Mouse (Mus musculus): ENCODE measurements around the gene Olfr1344. TPM values are rescaled to one million over a fixed set of nuclear protein-coding genes. Genes with fewer than 3 reads are reported as not detected.
"Not testable (repeated sequence)": the region's sequence is repeated elsewhere in the genome, so short reads cannot be mapped to it uniquely, and the experiment has no call there.

Olfr1344 gene
- 1 to 10 TPM; 1.3 to 2.8 TPM for total RNA-seq (2021)

DNA sequence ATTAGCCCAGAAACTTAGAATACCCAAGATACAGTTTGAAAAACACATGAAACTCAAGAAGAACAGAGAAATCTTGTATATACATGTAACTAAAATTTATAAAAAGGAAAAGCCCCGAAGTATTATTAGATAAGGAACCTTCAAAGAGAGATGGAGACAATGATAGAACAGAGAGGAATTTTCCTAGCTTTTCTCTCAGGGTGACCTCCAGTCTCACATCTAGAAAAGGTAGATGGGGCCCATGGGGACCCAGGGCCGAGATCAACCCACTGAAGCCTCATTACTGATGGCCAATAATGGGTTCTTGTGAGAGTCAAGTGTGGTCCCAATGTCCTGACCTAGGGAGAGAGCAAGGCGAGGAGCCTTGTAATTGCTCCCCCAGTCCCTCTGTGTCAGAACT, at the start of gene Olfr1344:
Gene Olfr1344 (plus strand): TSS at position 301 of the 400 bp plus-strand sequence.
- no peak for DNase-seq (ENCODE audit: extremely low spot score in 1 of 2, low spot score in 1 of 2)

DNA sequence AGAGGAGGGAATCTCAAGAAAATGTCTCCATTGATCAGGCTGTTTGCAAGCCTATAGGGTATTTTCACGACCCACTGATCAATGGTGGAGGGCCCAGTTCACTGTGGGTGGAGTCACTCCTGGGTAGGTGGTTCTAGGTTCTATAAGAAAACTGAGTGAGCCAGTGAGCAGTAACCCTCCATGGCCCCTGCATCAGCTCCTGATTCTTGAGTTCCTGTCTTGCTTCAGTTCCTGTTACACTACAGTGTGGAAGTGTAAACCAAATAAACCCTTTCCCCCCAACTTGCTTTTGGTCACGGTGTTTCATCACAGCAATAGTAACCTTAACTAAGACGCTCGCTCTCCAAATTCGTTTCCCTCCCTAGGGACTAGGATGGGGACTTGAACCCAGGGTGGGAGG, 49.5 kb upstream of the Olfr1344 start:
- DNase-seq (ENCODE audit: extremely low spot score in 1 of 2, low spot score in 1 of 2) = no peak

DNA sequence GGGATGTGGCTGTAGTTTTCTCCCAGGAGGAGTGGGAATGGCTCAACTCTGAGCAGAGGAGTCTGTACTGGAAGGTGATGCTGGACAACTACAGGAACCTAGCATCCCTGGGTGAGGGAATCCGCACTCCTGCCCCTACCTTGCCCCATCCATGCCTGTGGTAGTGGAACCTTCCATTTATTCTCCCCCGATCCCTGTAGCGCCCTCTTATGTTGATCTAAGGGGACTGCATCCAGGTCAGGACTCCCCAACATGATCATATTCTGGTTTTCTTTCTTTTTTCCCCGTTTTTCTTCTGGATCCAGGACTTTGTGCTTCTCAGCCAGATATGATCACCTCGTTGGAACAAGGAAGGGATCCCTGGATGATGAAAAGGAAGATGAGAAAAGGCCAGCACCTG, 49.0 kb upstream of the Olfr1344 start:
- DNase-seq (ENCODE audit: extremely low spot score in 1 of 2, low spot score in 1 of 2) = no peak

DNA sequence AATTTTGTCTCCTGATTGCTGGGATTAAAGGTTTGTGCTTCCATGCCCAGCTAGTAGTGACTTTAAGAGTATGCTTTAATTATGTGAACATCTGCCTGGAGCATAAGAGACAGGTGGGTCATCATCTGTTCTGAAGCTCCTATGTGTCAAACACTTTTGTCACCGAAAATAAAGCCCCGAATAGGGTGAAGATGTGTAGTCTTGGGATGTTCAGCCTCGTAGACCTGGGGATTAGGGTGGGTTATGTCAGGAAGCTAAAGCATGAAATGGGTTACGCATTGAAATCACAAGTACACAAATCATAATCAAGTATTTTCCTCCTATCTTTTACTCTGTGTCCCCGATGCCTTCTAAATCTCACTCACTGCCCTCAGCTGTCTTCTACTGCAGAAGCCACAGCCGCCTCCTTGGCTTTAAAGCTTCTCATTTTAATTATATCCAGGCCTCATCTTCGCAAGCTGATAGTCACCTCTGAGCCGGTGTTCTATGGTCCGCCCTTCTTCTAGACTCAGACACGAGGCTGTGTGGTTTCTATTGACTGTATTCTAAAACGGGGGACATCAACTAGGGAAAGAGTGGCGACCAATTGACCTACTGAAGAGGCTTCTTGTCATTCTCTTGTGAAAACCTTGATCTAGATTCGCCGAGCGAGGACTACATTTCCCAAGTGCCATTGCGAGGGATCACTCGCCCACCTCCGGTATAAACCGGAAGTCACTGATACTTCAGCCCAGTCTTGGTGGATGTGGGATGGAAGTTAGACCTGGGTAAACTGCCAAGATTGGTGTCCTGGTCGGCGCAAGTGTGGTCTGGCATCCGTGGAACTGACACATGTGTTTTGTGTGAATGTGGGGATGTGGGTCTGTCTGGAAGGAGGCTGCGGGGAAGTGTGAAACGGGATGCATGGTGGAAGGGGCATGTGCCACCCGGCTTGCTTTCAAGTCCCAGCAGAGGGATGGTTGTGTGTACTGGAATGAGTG, 40.2 kb upstream of the Olfr1344 start, which contains the start of gene Smim17:
Gene Smim17 (plus strand): TSS at position 720 of the 980 bp plus-strand sequence.
- DNase-seq (ENCODE audit: extremely low spot score in 1 of 2, low spot score in 1 of 2) = peak; percentile 55 to 58

DNA sequence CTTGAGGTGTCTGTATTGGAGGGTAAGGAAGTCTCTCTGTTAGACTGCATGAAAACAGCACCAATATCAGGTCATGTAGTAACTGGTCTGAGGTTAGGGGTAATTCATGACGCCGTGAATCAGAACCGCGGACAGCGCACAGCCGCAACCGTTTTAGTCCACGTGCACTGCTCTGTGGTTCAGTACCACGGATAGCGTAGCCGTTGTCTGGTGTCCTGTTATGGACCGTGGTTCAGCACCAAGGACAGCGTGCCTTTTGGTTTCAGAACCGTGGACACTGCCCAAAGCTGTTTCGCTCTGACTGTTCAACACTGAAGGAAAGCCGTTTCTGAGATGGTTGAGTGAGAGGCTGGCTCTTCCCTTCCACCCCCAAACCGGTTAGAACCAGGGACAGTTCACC, 28.4 kb upstream of the Olfr1344 start, which contains the start of gene Gm20715:
Gene Gm20715 (plus strand): TSS at position 235 of the 400 bp plus-strand sequence.
- peak; percentile 51 to 79 for DNase-seq (ENCODE audit: extremely low spot score in 1 of 2, low spot score in 1 of 2)

DNA sequence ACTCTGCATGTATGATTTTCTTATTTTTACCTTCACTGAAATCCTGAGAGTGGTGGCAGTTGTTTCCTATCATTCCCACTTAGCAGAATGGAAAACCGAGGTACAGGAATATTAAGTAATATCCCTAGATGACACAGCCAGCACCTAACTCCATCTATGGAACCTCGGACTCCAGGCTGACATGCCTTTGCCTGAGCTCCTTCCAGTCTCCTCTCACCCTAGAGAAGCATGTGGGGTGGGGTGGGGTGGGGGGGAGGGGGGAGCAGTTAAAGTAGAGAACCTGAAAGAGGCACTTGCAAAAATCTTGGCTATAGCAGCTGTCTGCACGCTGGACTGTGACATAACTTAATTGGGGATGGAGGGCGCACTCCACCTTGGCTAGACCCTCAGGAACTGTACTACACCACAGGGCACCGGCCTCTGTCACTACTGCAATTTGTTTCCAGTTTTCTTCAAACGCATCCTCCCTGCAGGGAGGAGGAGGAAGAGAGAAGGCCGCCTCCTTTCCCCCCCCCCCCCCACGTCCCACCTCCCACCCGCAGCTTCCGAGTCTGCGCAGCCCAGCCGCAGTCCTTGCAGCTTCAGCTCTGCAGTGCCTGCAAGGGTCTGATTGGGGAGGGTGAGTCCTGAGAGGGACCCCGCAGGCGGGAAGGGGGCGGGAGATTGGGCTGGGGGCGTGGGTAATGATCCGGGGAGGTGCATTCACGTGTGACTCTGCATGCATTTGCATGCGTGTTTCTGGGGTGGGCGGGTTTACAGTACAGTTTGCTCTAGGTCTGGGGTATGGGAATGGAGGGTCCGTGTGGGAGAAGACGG, 23.7 kb upstream of the Olfr1344 start:
- DNase-seq (ENCODE audit: extremely low spot score in 1 of 2, low spot score in 1 of 2) = peak; percentile 36 to 45

DNA sequence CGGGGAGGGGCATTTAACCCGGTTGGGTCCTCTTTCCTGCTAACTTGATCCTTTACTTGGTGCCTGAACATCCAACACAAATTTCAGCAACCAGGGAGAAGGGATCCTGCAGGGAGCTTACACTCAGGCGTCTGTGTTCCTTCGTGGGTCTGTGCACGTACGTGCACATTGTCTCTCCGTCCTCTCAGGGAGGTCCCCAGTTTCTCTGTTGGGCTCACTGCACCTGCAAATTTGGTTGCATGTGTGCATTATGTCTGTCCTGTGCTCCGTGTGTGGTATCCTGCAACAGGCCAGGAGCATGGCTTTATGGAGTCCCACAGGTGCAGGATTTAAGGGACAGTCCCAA, 23.1 kb upstream of the Olfr1344 start:
- DNase-seq (ENCODE audit: extremely low spot score in 1 of 2, low spot score in 1 of 2) = no peak

DNA sequence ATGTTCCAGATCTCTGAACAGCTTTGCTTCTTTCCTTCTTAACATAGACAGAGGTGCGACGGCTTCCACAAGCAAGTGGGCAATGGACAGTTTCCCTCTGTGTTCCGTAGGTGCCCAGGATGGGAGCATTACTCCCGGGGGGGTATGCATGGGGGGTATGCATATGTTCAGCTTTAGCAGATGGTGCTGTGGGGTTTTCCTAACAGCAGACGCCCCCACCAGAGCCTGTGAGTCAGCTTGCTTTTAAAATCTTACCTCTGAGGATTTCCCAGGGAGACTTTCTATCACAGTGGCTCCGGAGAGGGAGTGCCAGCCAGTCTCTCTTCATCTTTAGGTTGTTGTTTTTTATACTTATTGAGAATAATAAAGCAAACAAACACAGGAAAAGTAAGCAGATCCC, 18.6 kb upstream of the Olfr1344 start:
- no peak for DNase-seq (ENCODE audit: extremely low spot score in 1 of 2, low spot score in 1 of 2)

DNA sequence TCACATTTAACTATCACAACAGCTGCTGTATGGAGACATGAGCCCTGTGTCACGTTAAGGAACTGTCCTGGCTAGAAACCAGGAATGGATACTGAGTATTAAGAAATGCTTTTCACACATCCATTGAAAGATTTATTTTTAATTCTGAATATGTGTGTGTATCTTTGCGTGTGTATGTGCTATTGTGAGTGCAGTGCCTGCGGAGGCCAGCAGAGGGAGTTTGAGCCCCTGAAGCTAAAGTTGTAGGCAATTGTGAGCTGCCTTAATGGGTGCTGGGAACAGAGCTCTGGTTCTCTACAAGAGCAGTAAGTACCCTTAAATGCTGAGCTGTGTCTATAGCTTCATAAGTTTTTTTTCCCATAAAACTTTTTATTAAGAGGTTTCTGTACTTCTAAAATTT, 9.1 kb upstream of the Olfr1344 start:
- no peak for DNase-seq (ENCODE audit: extremely low spot score in 1 of 2, low spot score in 1 of 2)

DNA sequence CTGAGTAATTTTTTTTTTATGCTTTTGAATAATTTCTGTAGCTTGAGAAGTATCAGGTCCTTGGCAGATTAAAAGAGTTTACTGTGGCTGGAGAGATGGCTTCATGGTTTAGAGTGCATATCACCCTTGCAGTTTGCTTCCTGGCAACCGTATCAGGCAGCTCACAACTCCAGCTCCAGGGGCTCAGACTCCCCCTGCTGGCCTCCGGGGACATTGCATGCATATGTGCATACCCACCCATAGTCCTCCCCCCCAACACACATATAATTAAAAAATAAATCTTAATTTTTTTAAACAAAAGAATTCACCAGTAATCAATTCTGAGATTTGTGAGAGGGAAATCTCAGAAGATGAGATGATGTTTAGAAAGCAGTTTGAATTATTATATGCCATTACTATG, 8.1 kb upstream of the Olfr1344 start:
- peak in 1 of 2 experiments; percentile 33 for DNase-seq (ENCODE audit: extremely low spot score in 1 of 2, low spot score in 1 of 2)

DNA sequence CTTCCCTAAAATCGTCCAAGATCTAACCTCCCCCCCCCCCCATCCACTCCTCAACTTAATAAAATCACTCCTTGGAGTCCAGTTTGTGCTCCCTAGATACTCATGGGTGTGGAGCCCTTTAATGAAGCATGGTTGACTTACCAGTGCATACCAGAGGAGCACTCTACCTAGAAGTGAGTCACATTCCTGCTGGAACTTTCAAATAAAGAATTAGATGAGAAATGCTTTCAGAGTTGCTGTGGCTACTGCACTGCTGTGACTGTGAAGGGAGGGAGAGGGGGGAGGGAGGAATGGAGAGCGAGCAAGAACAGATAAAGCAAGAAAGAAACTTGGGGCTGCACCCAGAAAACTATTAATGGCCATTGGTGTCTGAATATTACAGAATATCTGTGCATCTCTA, 2.7 kb downstream of the Olfr1344 start:
- DNase-seq (ENCODE audit: extremely low spot score in 1 of 2, low spot score in 1 of 2) = no peak

DNA sequence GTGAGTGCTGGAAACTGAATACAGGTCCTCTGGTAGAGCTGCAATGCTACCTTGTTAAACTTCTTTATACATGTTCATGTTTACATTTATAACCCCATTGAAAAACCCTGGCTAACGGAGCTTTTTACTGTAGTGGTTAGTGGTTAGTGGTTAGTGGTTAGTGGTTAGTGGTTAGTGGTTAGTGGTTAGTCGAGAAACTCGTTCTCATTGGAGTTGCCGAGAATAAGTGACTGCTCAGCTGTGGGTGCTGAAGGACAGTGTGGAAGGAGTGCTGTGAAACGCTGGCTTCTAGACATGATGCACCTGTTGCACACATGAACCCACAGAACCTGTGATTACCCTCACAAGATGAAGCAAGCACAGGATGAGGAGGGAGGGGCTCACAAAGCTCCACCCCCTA, 9.3 kb downstream of the Olfr1344 start:
- no peak for DNase-seq (ENCODE audit: extremely low spot score in 1 of 2, low spot score in 1 of 2)

DNA sequence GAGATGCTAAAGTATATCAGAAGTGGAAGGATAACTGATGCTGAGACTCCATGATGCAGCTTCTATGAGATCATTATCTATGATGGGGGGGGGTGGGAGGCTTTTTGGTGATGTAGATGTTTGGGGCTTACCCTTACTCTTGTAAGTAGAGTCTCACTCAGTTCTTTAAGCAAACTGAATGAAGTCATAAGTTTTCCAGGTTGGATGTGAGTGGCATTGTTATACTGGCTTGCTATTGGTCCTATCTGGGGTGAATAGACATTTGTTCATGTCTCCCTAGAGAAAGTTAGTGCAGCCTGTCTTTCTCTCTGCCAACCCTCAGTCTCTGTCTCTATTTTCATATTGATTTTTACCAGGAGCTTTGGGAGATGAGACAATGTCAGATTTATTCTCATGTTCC, 17.4 kb downstream of the Olfr1344 start, which contains the start of gene Olfr1336:
Gene Olfr1336 (plus strand): TSS at position 301 of the 400 bp plus-strand sequence.
- no peak for DNase-seq (ENCODE audit: extremely low spot score in 1 of 2, low spot score in 1 of 2)

DNA sequence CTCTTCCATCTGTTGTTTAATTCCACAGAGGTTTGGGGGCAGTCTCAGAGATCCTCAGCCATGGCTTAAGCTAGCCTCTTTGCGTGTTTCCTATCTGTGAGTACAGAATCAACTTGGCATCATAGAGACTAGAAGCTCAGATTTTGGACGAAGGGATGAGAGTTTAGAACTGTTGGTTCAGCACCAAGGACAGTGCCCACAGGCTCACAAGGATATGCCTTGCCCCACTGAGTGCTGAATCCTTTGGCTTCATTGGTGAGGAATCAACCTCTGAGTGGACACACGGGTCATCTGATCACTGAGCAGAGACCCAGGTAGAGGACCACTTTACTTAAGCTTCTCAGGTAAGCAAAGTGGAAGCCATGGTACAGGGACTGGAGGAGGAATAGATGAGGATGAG, 17.9 kb downstream of the Olfr1344 start:
- no peak for DNase-seq (ENCODE audit: extremely low spot score in 1 of 2, low spot score in 1 of 2)

DNA sequence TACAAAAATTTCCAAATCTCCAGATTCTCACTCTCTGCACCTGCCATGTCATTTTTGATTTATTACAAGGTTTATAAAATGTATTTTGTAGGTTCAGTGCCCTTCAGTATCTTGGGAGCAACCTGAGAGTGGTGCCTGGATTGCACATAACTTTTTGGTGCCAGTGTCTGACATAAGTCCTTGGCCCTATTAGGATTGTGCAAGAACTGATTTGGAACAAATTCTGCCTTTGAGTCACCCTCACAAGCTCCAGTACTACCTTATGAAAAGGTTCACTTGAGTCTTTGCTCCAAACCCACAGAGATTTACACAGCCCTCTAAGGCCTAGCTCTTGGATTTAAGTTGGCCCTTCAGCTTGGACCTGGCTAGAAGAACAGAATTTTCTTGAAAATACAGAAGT, 28.5 kb downstream of the Olfr1344 start, which contains the start of gene Olfr1346:
Gene Olfr1346 (plus strand): TSS at position 151 of the 400 bp plus-strand sequence.
- DNase-seq (ENCODE audit: extremely low spot score in 1 of 2, low spot score in 1 of 2) = no peak

DNA sequence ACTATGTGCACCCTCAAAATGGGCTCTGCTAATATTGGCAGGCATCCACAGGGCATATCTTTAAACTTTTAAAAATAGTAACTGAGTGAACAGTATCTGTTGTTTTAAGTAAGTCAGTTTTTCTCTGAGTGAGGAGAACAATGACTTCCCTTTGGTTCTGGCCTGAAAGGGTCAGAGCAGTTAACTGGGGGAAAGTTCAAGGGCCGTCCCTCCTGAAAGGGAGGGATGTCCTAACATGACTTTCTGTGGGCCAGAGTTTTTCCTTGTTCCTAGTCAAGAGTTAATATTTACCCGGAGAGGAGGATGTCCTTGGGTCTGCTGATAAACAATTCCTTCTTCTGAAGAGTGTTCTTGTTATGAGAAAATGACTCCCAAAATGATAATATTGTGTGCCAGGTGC, 39.1 kb downstream of the Olfr1344 start:
- DNase-seq (ENCODE audit: extremely low spot score in 1 of 2, low spot score in 1 of 2) = not testable (repeated sequence)

DNA sequence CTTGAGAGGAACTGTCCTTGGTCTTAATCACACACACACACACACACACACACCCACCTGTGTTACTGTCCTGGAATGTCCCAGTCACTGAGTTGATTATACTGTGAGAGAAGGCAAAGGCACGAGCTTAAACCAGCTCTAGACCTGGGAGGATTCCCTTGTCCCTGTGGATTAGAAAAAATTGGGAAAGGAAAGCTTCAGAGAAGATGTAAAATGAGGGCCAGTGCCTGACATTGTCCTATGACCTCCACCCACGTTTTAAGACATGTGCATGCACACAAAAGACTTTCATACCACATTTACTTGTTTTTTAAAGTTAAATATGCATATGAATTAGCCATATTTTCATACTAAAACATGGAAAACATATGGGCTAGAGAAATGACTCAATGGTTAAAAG, 48.4 kb downstream of the Olfr1344 start, which contains the start of gene Olfr5:
Gene Olfr5 (minus strand): TSS at position 101 of the 400 bp plus-strand sequence.
- DNase-seq (ENCODE audit: extremely low spot score in 1 of 2, low spot score in 1 of 2) = no peak

Measured in layer of hippocampus, postnatal 25 days (tissue).